Mouse (Mus musculus) testis, adult 2 months (tissue): ENCODE measurements at regions not wholly inside any gene's neighbourhood (a gene's known extent, or its start where the extent isn't known, plus 50 kb on each side); places are given as distances from the start of the nearest gene placed in this dataset.

Experiments
- CTCF ChIP-seq: fragments of 200-500 bp; IDR thresholded peaks from 2 replicates; pipeline ENCODE4 v1.5.1; 2012; ENCODE audit warnings: low read depth, mild to moderate bottlenecking, inconsistent platforms, low read length, moderate library complexity; ENCODE audit not compliant: control insufficient read depth, insufficient read depth, insufficient replicate concordance
- POLR2A ChIP-seq: fragments of 200-500 bp; IDR thresholded peaks from 2 replicates; pipeline ENCODE4 v1.6.1; 2012; ENCODE audit warnings: low read depth, mild to moderate bottlenecking, inconsistent platforms, low read length, moderate library complexity; ENCODE audit not compliant: control insufficient read depth

- TF ChIP-seq POLR2A = no peak
- no peak for TF ChIP-seq CTCF
These were observed 132.7 kb upstream of the Mki67 start for GRCm38 (mm10) chr7:135848833-135849232.
